Mouse (Mus musculus) heart, adult 18-20 months (tissue): ENCODE measurements at regions not wholly inside any gene's neighbourhood (a gene's known extent, or its start where the extent isn't known, plus 50 kb on each side); places are given as distances from the start of the nearest gene placed in this dataset.

Source experiments
- DNase-seq, 2 experiments: peaks; one replicate each; pipeline ENCODE4 v3.0.0; 2021 to 2022; ENCODE audit warnings: mixed read lengths in 1 of 2

GRCm38 (mm10) chrX:16421159-16421558 lies 101.5 kb upstream of the Cypt1 start:
- no peak for DNase-seq

GRCm38 (mm10) chrX:16421663-16422062 lies 101.0 kb upstream of the Cypt1 start:
- DNase-seq, result no peak

GRCm38 (mm10) chrX:16438088-16438487 lies 84.6 kb upstream of the Cypt1 start:
- no peak for DNase-seq

- peak; percentile 2 to 55 for DNase-seq
These were observed 72.1 kb upstream of the Cypt1 start for GRCm38 (mm10) chrX:16450496-16451078.
